Mouse (Mus musculus) heart, embryonic 10.5 days (tissue): ENCODE results near the gene Klk1b5. TPM values are rescaled to one million over a fixed set of nuclear protein-coding genes. Genes with fewer than 3 reads are reported as not detected.
"Not testable (repeated sequence)": the region's sequence is repeated elsewhere in the genome, so short reads cannot be mapped to it uniquely, and the experiment has no call there.

Experiments used
- DNase-seq: peaks from one replicate; pipeline ENCODE4 v3.0.0-alpha.2; 2017; ENCODE audit warnings: low spot score
- H3K27ac ChIP-seq: fragments of 300-500 bp; sonication (generic); 2 replicates; pipeline ENCODE4 v1.5.1; 2016; ENCODE audit warnings: mild to moderate bottlenecking
- H3K27me3 ChIP-seq: fragments of 300-500 bp; sonication (generic); 2 replicates; pipeline ENCODE4 v1.6.1; 2016; ENCODE audit warnings: mild to moderate bottlenecking; ENCODE audit not compliant: poor library complexity, insufficient read depth, severe bottlenecking
- H3K36me3 ChIP-seq: fragments of 300-500 bp; sonication (generic); 2 replicates; pipeline ENCODE4 v1.6.1; 2016; ENCODE audit warnings: mild to moderate bottlenecking, moderate library complexity
- H3K4me1 ChIP-seq: fragments of 300-500 bp; sonication (generic); 2 replicates; pipeline ENCODE4 v1.6.1; 2016; ENCODE audit warnings: mild to moderate bottlenecking
- H3K4me3 ChIP-seq: fragments of 300-500 bp; sonication (generic); 2 replicates; pipeline ENCODE4 v1.5.1; 2016; ENCODE audit warnings: mild to moderate bottlenecking, moderate library complexity
- H3K9me3 ChIP-seq: fragments of 300-500 bp; sonication (generic); 2 replicates; pipeline ENCODE4 v1.6.1; 2016; ENCODE audit warnings: mild to moderate bottlenecking, moderate library complexity
- WGBS: fragments of 180-500 bp; shearing (Covaris S2); methylation state at CpG from one replicate; pipeline ENCODE4 v1.1.7; 2016; 5-methylcytosine and 5-hydroxymethylcytosine counted together
- polyA plus RNA-seq: library from polyadenylated mRNA; unstranded; fragments of >200 nt; fragmentation: Nextera tagmentation; extraction: Ambion mirVana; gene quantifications from 2 replicates; pipeline ENCODE4 v1.2.1, GENCODE M21; 2016

The Klk1b5 gene
- polyA plus RNA-seq, 1 experiment from 2014 or later = not detected

DNA sequence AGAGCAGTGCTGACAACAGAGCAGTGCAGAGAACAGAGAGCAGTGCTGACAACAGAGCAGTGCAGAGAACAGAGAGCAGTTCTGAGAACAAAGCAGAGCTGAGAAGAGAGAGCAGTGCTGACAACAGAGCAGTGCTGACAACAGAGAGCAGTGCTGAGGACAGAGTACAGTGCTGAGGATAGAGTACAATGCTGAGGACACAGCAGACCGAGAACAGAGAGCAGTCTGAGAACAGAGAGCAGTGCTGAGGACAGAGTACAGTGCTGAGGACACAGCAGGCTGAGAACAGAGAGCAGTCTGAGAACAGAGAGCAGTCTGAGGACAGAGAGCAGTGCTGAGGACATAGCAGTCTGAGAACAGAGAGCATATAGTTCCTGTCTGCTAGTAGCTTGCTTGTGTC is 25.0 kb downstream of the Klk1b5 start:
- Histone ChIP-seq H3K9me3 (no peaks in the 10 kb centered on the region), H3K27me3 (no peaks in the 10 kb centered on the region), H3K4me3 (no peak overlapping the region), H3K4me1 (peaks cover 7% of the 10 kb centered on the region), H3K36me3 (no peaks in the 10 kb centered on the region), H3K27ac (no peak overlapping the region)
- DNase-seq = no peak
- WGBS = 33% methylated on average over 1 of the region's 1 CpGs

- Histone ChIP-seq H3K4me1 (peaks cover 7% of the 10 kb centered on the region), H3K4me3 (no peak overlapping the region), H3K36me3 (no peaks in the 10 kb centered on the region), H3K27me3 (no peaks in the 10 kb centered on the region), H3K9me3 (no peaks in the 10 kb centered on the region), H3K27ac (no peak overlapping the region)
- 62% methylated on average over 2 of the region's 2 CpGs for WGBS
- no peak for DNase-seq
These were observed 25.4 kb downstream of the Klk1b5 start for GRCm38 (mm10) chr7:44241163-44241562.

DNA sequence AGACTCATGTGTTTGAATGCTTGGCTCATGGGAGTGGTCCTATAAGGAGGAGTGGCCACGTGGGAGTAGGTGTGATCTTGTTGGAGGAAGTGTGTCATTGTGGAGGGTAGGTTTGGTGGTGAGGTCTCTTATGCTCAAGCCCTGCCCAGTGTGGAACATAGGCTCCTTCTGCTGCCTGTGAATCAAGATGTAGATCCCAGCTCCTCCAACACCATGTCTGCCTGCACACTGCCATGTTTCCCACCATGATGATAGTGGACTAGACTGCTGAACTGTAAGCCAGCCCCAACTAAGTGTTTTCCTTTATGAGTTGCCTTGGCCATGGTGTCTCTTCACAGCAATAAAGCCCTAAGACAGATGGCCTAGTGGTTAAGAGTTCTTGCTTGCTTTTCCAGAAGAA is 28.3 kb downstream of the Klk1b5 start:
- Histone ChIP-seq H3K4me1 (peaks cover 11% of the 10 kb centered on the region), H3K27ac (no peak overlapping the region), H3K4me3 (no peak overlapping the region), H3K36me3 (peaks cover 12% of the 10 kb centered on the region), H3K27me3 (no peaks in the 10 kb centered on the region), H3K9me3 (no peaks in the 10 kb centered on the region)
- DNase-seq = no peak
- 63% methylated on average over 1 of the region's 1 CpGs for WGBS

GRCm38 (mm10) chr7:44246055-44246983 is 30.6 kb downstream of the Klk1b5 start, which contains the start of the genes 1700028J19Rik and 2410002F23Rik:
1700028J19Rik (minus strand) TSS chr7:44246695.
2410002F23Rik (plus strand) TSS chr7:44246722.
- DNase-seq = peak; percentile 96
- under 1% methylated on average over 62 of the region's 62 CpGs for WGBS

DNA sequence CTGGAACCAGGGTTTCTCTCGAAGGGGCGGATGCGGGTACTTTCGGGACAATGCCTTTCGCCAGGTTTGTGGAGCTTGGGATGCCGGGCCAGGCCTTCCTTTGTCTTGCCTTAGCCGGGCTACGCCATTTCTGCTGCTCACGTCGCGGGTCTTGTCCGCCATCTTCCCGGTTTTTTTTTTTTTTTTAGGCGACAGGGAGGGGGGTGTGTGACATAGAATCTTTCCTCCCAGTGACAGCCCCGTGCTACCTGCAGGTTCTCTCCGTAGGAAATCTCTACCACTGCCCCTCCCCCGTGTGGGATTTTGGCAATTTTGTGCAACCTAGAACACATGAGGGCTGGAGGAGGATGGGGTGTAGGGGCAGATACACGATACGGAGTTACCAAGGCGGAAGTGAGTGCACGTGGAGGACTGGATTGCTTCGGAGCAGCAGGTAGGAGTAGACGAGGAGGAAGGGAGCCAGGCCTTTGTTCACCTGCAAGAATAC is 31.3 kb downstream of the Klk1b5 start:
- H3K36me3 ChIP-seq = peaks cover 38% of the 10 kb centered on the region
- 0% methylated on average over 23 of the region's 23 CpGs for WGBS
- peak overlapping the region; percentile 97 for H3K4me3 ChIP-seq
- no peaks in the 10 kb centered on the region for H3K27me3 ChIP-seq
- peaks cover 11% of the 10 kb centered on the region for H3K4me1 ChIP-seq
- peak; percentile 82 for DNase-seq
- H3K9me3 ChIP-seq = no peaks in the 10 kb centered on the region
- peak overlapping the region; percentile 97 for H3K27ac ChIP-seq

More at GRCm38 (mm10) chr7:44246055-44246983, 30.6 kb downstream of the Klk1b5 start, which contains the start of the genes 1700028J19Rik and 2410002F23Rik:
- Histone ChIP-seq H3K27me3 (no peaks in the 10 kb centered on the region), H3K27ac (peak within 1 kb of the TSS; percentile 97), H3K9me3 (no peaks in the 10 kb centered on the region), H3K36me3 (peaks cover 34% of the 10 kb centered on the region), H3K4me3 (peak within 1 kb of the TSS; percentile 97), H3K4me1 (peaks cover 11% of the 10 kb centered on the region)

GRCm38 (mm10) chr7:44247971-44248370 is 32.2 kb downstream of the Klk1b5 start:
- Histone ChIP-seq H3K36me3 (peaks cover 48% of the 10 kb centered on the region), H3K4me1 (peaks cover 20% of the 10 kb centered on the region), H3K27me3 (no peaks in the 10 kb centered on the region), H3K9me3 (no peaks in the 10 kb centered on the region), H3K27ac (no peak overlapping the region), H3K4me3 (peak overlapping the region; percentile 97)
- WGBS = 89% methylated on average over 2 of the region's 2 CpGs
- DNase-seq = no peak

- no peaks in the 10 kb centered on the region for H3K9me3 ChIP-seq
- no peak overlapping the region for H3K27ac ChIP-seq
- H3K27me3 ChIP-seq = no peaks in the 10 kb centered on the region
- H3K4me3 ChIP-seq = no peak overlapping the region
- H3K36me3 ChIP-seq = peaks cover 58% of the 10 kb centered on the region
- no peak for DNase-seq
- 93% methylated on average over 4 of the region's 4 CpGs for WGBS
- H3K4me1 ChIP-seq = peaks cover 25% of the 10 kb centered on the region
These were observed 33.5 kb downstream of the Klk1b5 start for GRCm38 (mm10) chr7:44249248-44249647.

GRCm38 (mm10) chr7:44250732-44251275 is 35.1 kb downstream of the Klk1b5 start:
- H3K36me3 ChIP-seq = peaks cover 58% of the 10 kb centered on the region
- not testable (repeated sequence) for H3K27ac ChIP-seq, H3K9me3 ChIP-seq, DNase-seq, H3K4me3 ChIP-seq, H3K27me3 ChIP-seq
- H3K4me1 ChIP-seq = peaks cover 23% of the 10 kb centered on the region; the same call in 1 of the 2 replicates
- 93% methylated on average over 17 of the region's 17 CpGs for WGBS

GRCm38 (mm10) chr7:44253023-44253616 is 37.4 kb downstream of the Klk1b5 start:
- Histone ChIP-seq H3K27me3 (no peaks in the 10 kb centered on the region), H3K27ac (no peak overlapping the region), H3K9me3 (no peaks in the 10 kb centered on the region), H3K4me1 (0 out of 2 replicates have a peak, but pooled peaks cover 19% of the 10 kb centered on the region), H3K36me3 (peaks cover 56% of the 10 kb centered on the region), H3K4me3 (no peak overlapping the region)
- WGBS = 65% methylated on average over 15 of the region's 15 CpGs
- no peak for DNase-seq

DNA sequence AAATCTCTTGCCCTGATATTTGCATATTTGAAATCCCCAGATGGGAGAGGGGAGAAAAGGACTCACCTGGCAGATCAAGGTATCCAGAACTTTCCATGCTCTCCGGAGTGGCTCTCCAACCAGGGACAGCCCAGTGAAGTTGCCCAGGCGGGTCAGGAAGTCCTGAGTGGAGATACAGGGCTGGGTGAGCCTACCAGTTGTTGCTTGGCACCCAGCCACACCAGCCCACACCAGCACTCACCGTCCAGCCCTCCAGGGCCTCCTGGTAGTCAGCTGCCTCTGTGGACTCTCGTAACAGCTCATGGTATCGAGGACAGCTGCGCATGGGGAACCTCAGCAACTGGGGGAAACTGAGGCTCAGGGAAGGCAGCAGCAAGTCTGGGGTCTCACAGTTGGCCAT is 39.2 kb downstream of the Klk1b5 start:
- Histone ChIP-seq H3K27ac (no peak overlapping the region), H3K4me3 (no peak overlapping the region), H3K36me3 (peaks cover 37% of the 10 kb centered on the region), H3K27me3 (no peaks in the 10 kb centered on the region), H3K4me1 (0 out of 2 replicates have a peak, but pooled peaks cover 19% of the 10 kb centered on the region), H3K9me3 (no peaks in the 10 kb centered on the region)
- no peak for DNase-seq
- WGBS = 81% methylated on average over 6 of the region's 6 CpGs

DNA sequence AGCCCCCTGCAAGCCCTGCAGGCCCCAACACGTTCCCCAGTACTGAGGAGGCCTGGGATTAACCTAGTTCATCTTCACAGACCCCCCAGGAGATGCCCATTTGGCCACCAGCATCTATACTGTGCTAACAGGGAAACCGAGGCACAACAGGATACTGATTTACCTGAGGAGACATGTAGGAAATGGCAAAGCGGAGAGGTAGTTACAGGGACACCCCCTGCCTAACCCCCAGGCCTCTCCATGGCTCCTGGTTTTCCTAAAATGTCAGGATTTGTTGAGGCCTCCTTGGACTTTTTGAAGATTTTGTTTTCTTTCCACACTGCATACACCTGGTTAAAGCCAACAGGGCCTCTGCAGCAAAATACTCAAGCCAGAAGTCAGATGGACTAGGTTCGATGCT is 41.5 kb downstream of the Klk1b5 start, which contains the start of gene Acp4:
TSS of gene Acp4 (minus strand) at position 101 of the 400 bp plus-strand sequence.
- H3K4me1 ChIP-seq = 0 out of 2 replicates have a peak, but pooled peaks cover 17% of the 10 kb centered on the region
- H3K36me3 ChIP-seq = peaks cover 17% of the 10 kb centered on the region
- no peak within 1 kb of the TSS for H3K27ac ChIP-seq
- H3K27me3 ChIP-seq = peaks cover 19% of the 10 kb centered on the region
- no peak for DNase-seq
- no peak within 1 kb of the TSS for H3K4me3 ChIP-seq
- H3K9me3 ChIP-seq = no peaks in the 10 kb centered on the region
- WGBS = 74% methylated on average over 4 of the region's 4 CpGs

DNA sequence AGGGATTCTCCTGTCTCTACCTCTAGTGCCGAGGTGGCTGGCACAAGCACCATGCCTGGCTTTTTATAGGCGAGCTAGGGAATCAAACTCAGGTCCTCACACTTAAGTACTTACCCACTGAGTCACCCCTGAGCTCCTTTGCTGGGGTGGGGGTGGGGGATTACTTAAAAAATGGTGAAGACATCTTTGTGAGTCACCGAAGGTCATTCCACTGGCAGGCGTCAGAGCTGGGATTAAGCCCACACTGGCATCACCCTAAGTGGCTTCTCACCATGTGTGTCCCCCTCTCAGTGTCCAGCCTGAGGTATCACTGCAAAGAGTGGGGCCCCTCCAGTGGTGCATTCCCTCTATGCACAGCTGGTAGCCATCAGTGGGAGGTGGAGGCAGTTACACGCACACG is 44.7 kb downstream of the Klk1b5 start:
- Histone ChIP-seq H3K4me3 (no peak overlapping the region), H3K27ac (no peak overlapping the region), H3K4me1 (peaks cover 6% of the 10 kb centered on the region; the same call in 1 of the 2 replicates), H3K27me3 (peaks cover 43% of the 10 kb centered on the region), H3K9me3 (no peaks in the 10 kb centered on the region), H3K36me3 (no peaks in the 10 kb centered on the region)
- WGBS = 71% methylated on average over 6 of the region's 6 CpGs
- no peak for DNase-seq
